Mouse (Mus musculus): Measurements from ENCODE around the gene Gm5134. TPM values are rescaled to one million over a fixed set of nuclear protein-coding genes. Genes with fewer than 3 reads are reported as not detected.

Gene Gm5134
- polyA plus RNA-seq, 1 experiment from 2014 or later, result not detected

DNA sequence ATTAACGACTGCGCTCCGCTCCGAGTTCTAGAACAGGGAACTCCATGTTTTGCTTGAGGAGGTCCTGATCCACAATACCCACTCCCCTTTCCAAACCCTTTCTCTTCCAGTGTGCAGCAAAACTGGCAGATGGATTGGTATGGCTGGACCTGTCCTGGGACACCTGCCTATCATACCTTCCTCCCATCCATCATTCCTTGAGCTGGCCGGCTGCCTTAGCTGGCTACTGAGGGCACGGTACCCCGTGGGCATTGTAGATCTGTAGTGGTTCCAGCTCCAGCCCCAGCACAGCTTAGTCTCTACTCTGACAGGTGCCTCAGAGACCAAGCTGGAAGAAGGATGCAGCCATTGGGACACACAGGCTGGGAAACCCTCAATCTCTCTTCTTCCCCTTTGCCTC, 23.0 kb upstream of the Gm5134 start:
- Histone ChIP-seq H3K4me2 (replicated peaks) (peak overlapping the region; percentile 98), H3K9me3 (replicated peaks) (no peaks in the 10 kb centered on the region), H3K36me3 (peaks cover 2% of the 10 kb centered on the region; the same call in 1 of the 2 replicates), H3K27ac (no peak overlapping the region), H3K4me3 (peak overlapping the region; percentile 57), H3K27me3 (peaks cover 55% of the 10 kb centered on the region), H3K9ac (peak overlapping the region; percentile 84), H3K4me1 (peaks cover 46% of the 10 kb centered on the region)
- no peak for ATAC-seq (ENCODE audit: low FRiP score)
- 27% methylated on average over 7 of the region's 7 CpGs for WGBS

GRCm38 (mm10) chr10:75932081-75932678, 22.1 kb upstream of the Gm5134 start:
- Histone ChIP-seq H3K4me2 (replicated peaks) (peak overlapping the region; percentile 98), H3K9ac (peak overlapping the region; percentile 84), H3K27me3 (peaks cover 63% of the 10 kb centered on the region), H3K4me1 (peaks cover 47% of the 10 kb centered on the region), H3K36me3 (no peaks in the 10 kb centered on the region), H3K4me3 (peak overlapping the region; percentile 57), H3K27ac (peak overlapping the region; percentile 57), H3K9me3 (replicated peaks) (no peaks in the 10 kb centered on the region)
- under 1% methylated on average over 44 of the region's 44 CpGs for WGBS
- ATAC-seq (ENCODE audit: low FRiP score), result peak; percentile 50

DNA sequence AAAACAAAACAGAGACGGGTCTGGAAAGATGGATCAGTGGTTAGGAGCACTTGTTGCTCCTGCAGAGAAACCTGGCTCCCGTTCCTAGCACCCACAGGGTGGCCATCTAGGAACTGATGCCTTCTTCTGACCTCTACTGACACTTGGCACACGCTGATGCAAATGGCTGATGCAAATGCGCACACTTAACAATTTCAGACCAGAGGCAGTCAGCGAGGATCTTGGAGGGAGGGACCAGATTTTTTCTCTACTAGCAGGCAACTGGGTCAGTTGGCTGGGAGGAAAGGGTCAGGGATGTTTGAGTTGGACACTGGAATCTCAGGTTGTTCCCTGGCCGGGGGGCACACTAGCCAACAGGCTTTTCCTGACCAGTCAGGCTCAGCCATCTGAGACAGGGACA, 21.4 kb upstream of the Gm5134 start, which contains the start of gene Chchd10:
Gene Chchd10 (plus strand): TSS at position 240 of the 400 bp plus-strand sequence.
- Histone ChIP-seq H3K27me3 (peaks cover 70% of the 10 kb centered on the region), H3K4me1 (peaks cover 51% of the 10 kb centered on the region)

DNA sequence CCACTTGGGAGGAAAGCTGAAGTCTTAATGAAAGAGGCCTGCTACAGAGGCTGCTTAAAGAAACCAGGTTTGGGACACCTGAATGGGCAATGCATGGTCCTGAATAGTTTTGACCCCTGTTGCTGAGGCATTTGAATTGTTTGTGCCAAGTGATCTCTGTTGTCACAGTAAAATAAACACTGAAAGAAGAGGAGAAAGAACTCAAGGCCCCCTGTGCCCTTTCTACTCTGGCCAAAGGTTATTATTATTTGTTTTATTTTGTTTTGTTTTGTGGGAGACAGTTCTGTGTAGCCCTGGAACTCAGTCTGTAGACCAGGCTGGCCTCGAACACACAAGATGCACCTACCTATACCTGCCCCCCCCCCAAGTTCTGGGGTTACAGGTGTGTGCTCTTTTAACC, 19.3 kb upstream of the Gm5134 start:
- Histone ChIP-seq H3K4me2 (replicated peaks) (peak overlapping the region; percentile 92), H3K4me1 (peaks cover 53% of the 10 kb centered on the region), H3K27ac (no peak overlapping the region), H3K9me3 (replicated peaks) (no peaks in the 10 kb centered on the region), H3K4me3 (no peak overlapping the region), H3K27me3 (peaks cover 83% of the 10 kb centered on the region), H3K36me3 (no peaks in the 10 kb centered on the region), H3K9ac (no peak overlapping the region)
- WGBS, result 56% methylated on average over 1 of the region's 1 CpGs
- ATAC-seq (ENCODE audit: low FRiP score), result no peak

More for the DNA sequence above, 21.4 kb upstream of the Gm5134 start, which contains the start of gene Chchd10:
- peak within 1 kb of the TSS; percentile 98 for H3K4me2 ChIP-seq (replicated peaks)
- H3K9ac ChIP-seq, result peak within 1 kb of the TSS; percentile 84
- no peak for ATAC-seq (ENCODE audit: low FRiP score)
- H3K4me3 ChIP-seq, result peak within 1 kb of the TSS; percentile 57
- peak within 1 kb of the TSS; percentile 57 for H3K27ac ChIP-seq
- H3K9me3 ChIP-seq (replicated peaks), result no peaks in the 10 kb centered on the region
- 28% methylated on average over 6 of the region's 6 CpGs for WGBS
- H3K36me3 ChIP-seq, result no peaks in the 10 kb centered on the region

DNA sequence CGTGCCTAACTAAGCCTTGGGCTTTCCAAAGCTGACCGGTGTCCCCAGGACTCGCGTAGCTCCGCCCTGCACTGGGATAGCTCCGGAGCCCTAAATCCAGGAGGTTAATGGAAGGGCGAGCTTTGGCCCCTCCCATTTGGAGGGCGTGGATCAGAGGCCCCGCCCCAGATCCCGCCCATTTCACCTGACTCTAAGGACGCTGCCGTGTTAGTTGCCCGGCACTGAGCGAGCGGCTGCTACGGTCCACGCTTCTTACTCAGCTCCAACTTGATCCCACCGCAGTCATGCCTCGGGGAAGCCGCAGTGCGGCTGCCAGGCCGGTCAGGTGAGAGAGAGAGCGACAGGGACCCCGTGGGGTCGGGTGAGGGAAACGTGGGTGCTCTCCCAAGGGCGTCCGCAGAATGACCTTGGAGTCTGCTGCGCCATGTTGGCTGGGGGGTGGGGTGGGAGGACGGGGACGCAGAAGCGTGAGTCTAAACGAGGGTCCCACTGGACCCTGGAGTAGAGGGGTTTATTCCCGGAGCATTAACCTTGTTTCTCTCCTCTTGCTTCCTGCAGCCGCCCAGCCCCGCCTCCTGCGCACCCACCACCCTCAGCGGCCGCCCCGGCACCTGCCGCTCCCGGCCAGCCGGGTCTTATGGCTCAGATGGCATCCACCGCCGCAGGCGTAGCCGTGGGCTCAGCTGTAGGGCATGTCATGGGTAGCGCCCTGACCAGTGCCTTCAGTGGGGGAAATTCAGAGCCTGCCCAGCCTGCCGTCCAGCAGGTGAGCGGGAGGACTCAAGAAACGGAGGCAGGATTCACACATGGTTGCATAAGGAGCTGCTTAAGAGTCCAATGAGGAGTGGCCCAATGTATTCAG, 18.4 kb upstream of the Gm5134 start, which contains the start of gene Mmp11:
Gene Mmp11 (minus strand): TSS at position 817 of the 862 bp plus-strand sequence.
- Histone ChIP-seq H3K27ac (no peak within 1 kb of the TSS), H3K27me3 (peaks cover 78% of the 10 kb centered on the region), H3K9me3 (replicated peaks) (no peaks in the 10 kb centered on the region), H3K4me2 (replicated peaks) (peak within 1 kb of the TSS; percentile 92), H3K9ac (peak within 1 kb of the TSS; percentile 40), H3K4me3 (peak within 1 kb of the TSS; percentile 49), H3K36me3 (no peaks in the 10 kb centered on the region), H3K4me1 (peaks cover 45% of the 10 kb centered on the region)
- ATAC-seq (ENCODE audit: low FRiP score), result peak; percentile 35
- WGBS, result 1% methylated on average over 51 of the region's 51 CpGs

- Histone ChIP-seq H3K9ac (no peak overlapping the region), H3K27me3 (peaks cover 66% of the 10 kb centered on the region), H3K4me1 (peaks cover 33% of the 10 kb centered on the region), H3K27ac (no peak overlapping the region), H3K36me3 (no peaks in the 10 kb centered on the region), H3K9me3 (replicated peaks) (no peaks in the 10 kb centered on the region), H3K4me2 (replicated peaks) (no peak overlapping the region), H3K4me3 (no peak overlapping the region)
- 32% methylated on average over 18 of the region's 18 CpGs for WGBS
- no peak for ATAC-seq (ENCODE audit: low FRiP score)
Measured at GRCm38 (mm10) chr10:75936909-75937667, 17.2 kb upstream of the Gm5134 start.

DNA sequence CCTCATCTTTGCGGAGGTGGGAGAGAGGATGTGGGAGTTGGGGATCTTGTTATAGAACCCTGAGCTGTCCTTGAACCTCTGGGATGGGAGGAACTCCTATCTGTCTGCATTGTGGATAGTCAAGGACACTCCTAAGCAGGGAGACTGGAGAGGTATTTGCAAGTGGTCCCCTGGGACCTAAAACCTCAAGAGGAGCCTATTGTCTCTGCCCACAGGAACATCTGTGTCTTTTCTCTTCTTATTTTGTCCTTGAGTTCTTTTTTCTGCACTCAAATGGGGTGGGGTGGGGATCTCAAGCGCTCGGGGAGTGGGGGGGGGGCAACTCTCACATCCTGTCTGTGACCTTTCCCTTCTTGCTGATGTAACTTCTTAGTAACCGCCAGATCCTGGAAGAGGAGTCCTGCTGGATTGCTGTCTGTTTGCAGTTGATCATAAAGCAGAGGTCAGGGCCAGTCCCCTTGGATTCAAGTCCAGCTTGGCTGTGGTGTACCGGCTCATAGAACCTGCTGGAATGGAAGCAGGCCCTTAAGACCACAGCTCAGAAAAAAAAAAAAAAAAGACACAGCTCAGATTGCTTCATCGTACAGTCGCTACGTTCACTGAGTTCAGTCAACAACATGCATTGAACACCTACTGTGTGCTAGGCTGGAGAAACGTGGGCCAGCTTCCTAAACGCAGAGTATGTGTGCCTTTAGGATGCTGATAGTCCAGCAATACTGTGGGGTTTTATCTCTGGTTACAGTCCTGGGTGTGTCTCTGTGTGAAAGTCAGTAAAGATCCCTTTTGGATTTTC, 16.3 kb upstream of the Gm5134 start:
- H3K27me3 ChIP-seq, result peaks cover 58% of the 10 kb centered on the region
- no peak overlapping the region for H3K27ac ChIP-seq
- peaks cover 23% of the 10 kb centered on the region for H3K4me1 ChIP-seq
- WGBS, result 53% methylated on average over 10 of the region's 10 CpGs
- no peaks in the 10 kb centered on the region for H3K36me3 ChIP-seq
- H3K4me3 ChIP-seq, result no peak overlapping the region
- no peaks in the 10 kb centered on the region for H3K9me3 ChIP-seq (replicated peaks)
- ATAC-seq (ENCODE audit: low FRiP score), result no peak
- H3K4me2 ChIP-seq (replicated peaks), result no peak overlapping the region
- H3K9ac ChIP-seq, result no peak overlapping the region

DNA sequence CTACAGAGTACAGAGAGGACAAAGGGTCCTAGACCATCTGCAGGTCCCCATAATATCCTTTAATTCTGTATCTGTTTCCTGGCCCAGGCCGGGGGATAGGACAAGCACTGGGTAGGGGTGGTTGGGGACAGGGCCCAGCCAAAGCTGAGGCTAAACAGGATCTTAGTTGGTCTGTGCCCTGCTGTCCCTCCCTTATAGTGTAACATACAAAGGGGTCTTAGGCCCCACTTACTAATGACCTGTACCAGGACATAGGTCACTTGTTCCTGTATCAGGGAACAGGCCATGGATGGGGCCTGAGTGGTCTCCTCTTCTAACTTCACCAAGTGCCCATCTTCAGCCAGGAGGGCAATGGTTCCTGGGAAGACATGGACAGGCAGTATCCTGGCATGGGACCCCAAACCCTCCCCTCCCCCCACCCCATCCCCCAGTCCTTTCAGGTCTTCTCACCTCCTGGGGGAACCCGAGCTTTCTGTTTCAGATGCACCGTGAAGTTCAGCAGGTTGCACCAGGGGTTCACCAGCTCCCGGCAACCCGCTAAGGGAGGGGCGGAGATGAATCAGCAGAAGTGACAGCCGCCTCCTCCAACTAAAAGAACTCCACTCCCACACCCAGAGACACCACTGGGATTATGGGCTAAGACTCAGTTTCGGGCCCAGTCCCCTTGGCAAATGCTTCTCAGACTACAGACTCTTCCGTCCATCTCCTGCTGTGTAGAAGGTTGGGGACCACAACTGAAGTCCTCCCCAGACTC, 14.7 kb upstream of the Gm5134 start:
- Histone ChIP-seq H3K27me3 (peaks cover 46% of the 10 kb centered on the region), H3K4me1 (peaks cover 30% of the 10 kb centered on the region)
- no peak for ATAC-seq (ENCODE audit: low FRiP score)

GRCm38 (mm10) chr10:75940520-75940919, 13.8 kb upstream of the Gm5134 start, which contains the start of gene Gm867:
Gene Gm867, minus strand, starts transcription at chr10:75940672.
- Histone ChIP-seq H3K4me3 (no peak within 1 kb of the TSS), H3K9me3 (replicated peaks) (no peaks in the 10 kb centered on the region), H3K36me3 (no peaks in the 10 kb centered on the region), H3K27ac (no peak within 1 kb of the TSS), H3K9ac (no peak within 1 kb of the TSS), H3K27me3 (peaks cover 39% of the 10 kb centered on the region), H3K4me1 (peaks cover 27% of the 10 kb centered on the region), H3K4me2 (replicated peaks) (no peak within 1 kb of the TSS)
- ATAC-seq (ENCODE audit: low FRiP score), result no peak
- WGBS, result 83% methylated on average over 5 of the region's 5 CpGs

More for the DNA sequence above, 14.7 kb upstream of the Gm5134 start:
- H3K36me3 ChIP-seq, result no peaks in the 10 kb centered on the region
- H3K9ac ChIP-seq, result no peak overlapping the region
- H3K9me3 ChIP-seq (replicated peaks), result no peaks in the 10 kb centered on the region
- H3K27ac ChIP-seq, result no peak overlapping the region
- no peak overlapping the region for H3K4me2 ChIP-seq (replicated peaks)
- no peak overlapping the region for H3K4me3 ChIP-seq
- 37% methylated on average over 9 of the region's 9 CpGs for WGBS

- 65% methylated on average over 9 of the region's 9 CpGs for WGBS
- no peaks in the 10 kb centered on the region for H3K36me3 ChIP-seq
- peaks cover 32% of the 10 kb centered on the region for H3K27me3 ChIP-seq
- ATAC-seq (ENCODE audit: low FRiP score), result no peak
- no peak overlapping the region for H3K4me2 ChIP-seq (replicated peaks)
- H3K9me3 ChIP-seq (replicated peaks), result no peaks in the 10 kb centered on the region
- no peak overlapping the region for H3K4me3 ChIP-seq
- peaks cover 21% of the 10 kb centered on the region for H3K4me1 ChIP-seq
- H3K9ac ChIP-seq, result no peak overlapping the region
- H3K27ac ChIP-seq, result no peak overlapping the region
Measured at GRCm38 (mm10) chr10:75941042-75941824, 13.1 kb upstream of the Gm5134 start.
